Mouse (Mus musculus) layer of hippocampus, adult 11-12 months (tissue): ENCODE data around the gene Spint4.
A peak's percentile ranks its signal among the peaks of the same experiment; 100 is the strongest.

ENCODE experiments used
- DNase-seq: peaks from one replicate; pipeline ENCODE4 v3.0.0; 2022; ENCODE audit warnings: low spot score

The Spint4 gene

DNA sequence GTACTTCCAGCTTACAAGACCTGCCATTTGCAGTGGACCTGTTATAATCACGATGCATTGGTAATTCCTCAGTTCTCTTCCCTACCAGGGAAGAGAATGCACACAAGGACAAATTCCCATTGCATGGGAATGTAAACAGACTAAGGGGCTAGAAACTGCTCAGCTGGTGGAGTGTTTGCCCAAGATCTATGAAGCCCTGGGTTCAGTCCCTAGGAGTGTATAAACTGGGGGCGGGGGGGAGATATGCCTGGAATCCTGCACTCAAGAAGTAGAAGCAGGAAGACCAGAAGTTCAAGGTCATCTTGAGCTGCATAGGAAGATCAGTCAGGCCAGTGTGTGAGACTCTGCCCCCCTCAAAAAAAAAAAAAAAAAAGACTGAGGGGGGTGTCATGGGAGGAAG, 35.0 kb downstream of the Spint4 start:
- no peak for DNase-seq

DNA sequence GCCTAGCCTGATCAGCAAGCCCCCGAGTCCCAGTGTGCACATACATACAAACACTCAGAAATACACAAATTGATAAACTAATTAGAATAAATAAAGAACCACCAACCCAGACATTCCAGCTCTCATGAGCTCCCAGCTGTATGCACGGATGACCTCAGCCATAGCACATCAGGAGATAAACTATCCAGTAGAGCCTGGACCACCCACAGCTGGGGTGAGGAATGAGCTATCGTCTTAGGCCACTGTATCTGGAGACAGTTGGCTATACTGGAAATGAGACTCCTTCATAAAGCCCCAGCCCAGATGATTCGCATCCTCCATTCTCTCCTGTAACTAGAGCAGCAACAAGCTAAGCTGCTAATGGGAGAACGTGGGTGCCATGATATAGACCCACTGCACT, 36.5 kb downstream of the Spint4 start:
- no peak for DNase-seq

DNA sequence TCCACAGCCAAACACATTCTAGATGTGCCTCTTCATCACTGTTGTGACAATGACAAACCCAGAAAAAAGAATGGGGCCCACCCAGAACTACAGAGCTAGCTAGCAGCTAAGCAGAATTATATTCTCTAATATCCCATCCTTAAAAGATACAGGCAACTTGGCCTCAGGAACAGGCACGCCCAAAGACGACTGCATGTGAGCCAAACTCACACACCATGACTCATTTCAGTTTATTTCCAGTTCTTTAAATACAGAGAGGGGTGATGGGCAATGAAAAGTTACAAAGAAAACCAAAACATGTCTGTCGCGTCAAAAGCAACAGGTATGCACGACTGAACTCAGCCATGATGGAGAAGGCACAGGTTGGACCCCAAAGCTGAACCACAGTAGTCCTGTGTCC, 37.1 kb downstream of the Spint4 start:
- DNase-seq, result no peak

DNA sequence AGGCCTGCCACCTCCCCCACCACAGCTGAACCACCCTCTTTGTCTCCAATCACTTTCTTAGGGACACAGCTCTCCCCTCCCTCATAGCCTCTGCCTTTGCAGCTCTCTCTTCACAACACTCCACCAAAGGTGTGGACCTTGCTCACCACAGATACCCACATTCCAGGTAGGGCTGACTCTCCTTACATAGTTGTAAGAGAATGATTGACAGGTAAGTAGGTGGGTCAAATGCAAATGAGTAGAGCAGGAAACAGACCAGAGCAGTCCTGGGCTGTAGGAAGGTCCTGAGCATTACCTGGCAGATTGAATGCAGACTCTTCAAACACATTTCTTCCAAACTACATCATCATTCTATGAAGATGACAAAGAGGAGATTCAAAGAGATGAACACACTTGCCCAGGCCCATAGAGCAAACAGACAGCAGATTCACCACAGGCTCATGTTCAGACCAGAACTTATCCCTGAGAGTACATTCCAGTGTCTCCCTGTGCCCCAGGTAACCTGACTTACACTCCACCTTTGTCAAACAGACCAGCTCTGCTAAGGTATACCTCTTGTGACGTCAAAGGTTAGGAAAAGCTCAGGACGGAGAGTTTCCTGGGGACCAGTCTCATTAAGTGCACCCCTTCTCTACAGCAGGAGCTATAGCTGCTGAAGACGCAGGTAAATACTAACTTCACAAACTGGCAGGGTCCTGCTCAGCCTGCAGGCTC, 39.2 kb downstream of the Spint4 start:
- no peak for DNase-seq

DNA sequence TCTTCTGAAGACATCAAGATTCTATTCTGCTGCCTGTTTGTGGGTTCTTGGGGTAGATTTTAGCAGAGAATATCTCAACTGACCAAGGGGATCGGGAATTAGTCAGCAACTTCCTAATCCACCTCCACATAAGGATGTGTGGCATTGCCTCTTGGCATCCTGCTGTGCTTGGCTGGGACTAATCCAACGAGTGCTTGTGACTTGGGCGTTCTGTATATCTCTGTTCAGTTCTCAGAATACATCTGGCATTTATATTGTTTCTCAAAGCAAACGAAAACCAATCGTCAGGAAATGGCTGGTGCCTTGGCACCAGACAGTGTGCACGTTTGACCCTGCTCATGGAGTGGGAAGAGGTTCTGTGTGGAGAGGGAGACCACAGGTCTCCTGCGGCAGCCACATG, 41.6 kb downstream of the Spint4 start:
- no peak for DNase-seq

DNA sequence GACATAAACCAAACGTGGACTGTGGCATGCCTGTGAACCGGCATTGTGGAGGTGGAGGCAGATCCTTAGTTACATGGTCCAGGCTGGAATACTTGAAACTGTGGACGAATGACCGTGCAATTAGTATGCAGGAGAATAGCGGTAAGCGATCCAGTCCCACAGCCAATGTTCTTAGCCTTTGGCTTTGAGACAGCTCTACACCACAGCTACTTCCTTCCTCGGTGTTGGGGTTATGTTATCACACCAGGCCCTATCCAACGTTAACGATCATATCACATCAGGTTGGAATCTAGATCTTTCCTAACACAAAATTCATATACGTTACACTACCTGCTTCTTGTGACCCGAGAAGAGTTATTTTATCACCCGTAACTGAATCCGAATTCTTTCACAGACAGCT, 46.7 kb downstream of the Spint4 start:
- DNase-seq, result no peak

DNA sequence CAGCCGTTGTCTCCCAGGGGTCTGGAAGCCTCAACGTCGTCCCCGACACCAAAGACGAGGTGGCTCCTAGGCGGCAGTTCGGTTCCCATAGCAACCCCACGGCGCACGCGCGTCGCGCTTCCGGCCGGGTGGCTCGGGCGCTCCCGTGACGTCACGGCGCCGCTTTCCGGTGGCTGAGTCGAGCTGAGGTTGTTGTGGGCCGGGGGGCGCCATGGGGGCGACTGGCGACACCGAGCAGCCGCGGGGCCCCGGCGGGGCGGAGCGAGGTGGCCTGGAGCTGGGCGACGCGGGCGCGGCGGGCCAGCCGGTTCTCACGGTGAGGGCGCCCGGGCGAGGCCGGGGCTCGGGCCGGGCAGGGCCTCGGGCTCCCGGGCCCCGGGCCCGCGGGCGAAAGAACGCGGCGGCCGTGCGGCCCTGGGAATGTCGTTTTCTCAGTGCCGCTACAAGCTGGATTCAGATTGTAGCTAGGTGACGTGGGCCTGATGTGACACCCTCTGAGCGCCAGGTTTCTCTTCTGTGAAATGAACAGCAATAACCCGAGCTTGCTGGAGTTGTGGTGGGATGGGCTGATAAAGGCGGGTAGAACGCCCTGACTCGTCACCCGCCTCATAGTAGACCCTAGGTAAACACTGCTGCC, 47.7 kb downstream of the Spint4 start, which contains the start of the genes Wfdc3 and Dnttip1:
Wfdc3 (minus strand) TSS at position 89 of the 637 bp plus-strand sequence.
Dnttip1 (plus strand) TSS at position 141 of the 637 bp plus-strand sequence.
- DNase-seq, result peak; percentile 94

DNA sequence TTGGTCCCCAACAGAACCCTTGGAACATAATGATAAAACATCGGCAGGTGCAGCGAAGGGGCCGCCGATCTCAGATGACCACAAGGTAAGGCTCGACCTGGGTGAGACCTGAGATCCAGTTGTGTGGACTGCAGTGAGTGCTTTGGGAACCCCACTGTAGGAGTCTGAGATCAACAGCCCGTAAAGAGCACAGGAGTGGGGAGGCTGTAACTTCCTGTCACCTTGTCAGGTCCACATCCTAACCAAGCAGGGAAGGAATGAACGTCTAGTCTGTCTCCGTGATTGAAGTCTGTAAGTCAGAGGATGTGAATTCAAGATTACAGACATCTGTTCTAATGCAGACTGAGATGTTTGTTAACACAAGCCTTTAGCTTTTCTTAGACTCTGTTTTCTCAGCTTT, 48.4 kb downstream of the Spint4 start:
- DNase-seq, result no peak

DNA sequence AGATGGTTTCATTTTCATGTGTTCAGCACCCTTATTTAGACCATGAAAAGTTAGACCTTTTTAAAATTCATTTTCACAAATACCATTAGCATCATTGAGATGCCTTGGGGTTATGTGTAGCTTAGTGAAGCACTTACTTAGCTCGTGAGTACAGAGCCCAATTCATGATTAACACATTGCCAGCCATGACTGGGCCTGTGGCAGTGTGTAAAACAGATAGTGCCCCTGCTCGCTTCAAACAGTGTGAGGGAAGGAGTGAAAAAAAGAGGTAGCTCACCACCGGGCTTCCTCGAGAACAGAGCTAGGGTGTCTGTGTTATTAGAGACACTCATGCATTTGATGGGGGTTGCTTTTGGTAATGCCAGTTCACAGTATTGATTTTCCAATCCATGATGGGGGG, 49.9 kb downstream of the Spint4 start:
- no peak for DNase-seq

DNA sequence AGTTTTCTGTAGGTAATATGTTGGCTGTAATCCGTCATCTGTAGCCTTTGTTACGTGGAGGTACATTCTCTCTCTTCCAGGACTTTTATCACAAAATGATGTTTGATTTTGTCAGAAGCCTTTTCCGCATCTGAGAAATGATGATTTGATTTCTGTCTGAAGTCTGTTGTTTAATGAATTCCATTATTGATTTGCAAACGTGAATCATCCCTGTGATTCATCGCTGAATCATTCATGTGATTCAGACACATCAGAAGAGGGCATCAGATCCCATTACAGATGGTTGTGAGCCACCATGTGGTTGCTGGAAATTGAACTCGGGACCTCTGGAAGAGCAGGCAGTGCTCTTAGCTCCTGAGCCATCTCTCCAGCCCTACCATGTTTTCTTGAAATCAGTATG, 50.7 kb downstream of the Spint4 start:
- no peak for DNase-seq
